Mouse (Mus musculus): Measurements from ENCODE around the gene Afdn. TPM values are rescaled to one million over a fixed set of nuclear protein-coding genes. Genes with fewer than 3 reads are reported as not detected.

The Afdn gene
- total RNA-seq (2023): 3.8 TPM

DNA sequence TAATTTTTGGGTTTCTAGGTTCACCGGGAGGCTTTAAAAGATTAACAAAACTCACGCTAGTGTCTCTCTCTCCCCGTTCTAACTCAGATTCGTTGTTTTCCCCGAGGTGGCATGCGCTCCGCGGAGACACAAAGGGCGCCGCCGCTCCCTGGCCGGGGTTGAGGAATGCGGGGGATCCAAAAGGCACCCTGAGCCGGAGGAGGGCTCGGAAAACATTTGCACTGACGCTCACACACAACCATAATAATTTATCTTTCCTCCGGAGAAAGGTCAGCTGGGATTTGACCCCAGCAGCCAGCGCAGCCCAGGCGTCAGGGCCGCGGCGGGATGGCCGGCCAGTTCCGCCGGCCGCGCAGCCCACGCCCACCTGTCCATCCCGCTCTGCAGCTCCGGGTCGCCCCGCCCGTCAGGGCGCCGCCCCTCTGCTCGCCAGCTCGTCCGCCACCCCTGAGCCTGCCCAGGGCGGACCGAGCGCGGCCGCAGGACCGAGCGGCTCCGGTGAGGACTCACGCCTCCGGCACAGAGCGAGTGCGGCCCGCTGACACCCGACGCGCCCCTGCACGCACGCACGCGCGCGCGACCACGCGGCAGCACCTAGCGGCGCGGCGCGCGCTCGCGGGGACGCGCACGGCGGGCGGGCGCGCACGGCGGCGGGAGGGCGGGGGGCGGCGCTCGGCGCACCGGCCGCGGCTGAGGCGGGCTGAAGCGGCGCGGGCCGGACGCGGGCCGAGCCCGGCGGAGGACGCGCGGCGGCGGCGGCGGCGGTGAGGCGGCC, at the start of gene Afdn:
TSS of gene Afdn (plus strand) at position 687 of the 775 bp plus-strand sequence.

DNA sequence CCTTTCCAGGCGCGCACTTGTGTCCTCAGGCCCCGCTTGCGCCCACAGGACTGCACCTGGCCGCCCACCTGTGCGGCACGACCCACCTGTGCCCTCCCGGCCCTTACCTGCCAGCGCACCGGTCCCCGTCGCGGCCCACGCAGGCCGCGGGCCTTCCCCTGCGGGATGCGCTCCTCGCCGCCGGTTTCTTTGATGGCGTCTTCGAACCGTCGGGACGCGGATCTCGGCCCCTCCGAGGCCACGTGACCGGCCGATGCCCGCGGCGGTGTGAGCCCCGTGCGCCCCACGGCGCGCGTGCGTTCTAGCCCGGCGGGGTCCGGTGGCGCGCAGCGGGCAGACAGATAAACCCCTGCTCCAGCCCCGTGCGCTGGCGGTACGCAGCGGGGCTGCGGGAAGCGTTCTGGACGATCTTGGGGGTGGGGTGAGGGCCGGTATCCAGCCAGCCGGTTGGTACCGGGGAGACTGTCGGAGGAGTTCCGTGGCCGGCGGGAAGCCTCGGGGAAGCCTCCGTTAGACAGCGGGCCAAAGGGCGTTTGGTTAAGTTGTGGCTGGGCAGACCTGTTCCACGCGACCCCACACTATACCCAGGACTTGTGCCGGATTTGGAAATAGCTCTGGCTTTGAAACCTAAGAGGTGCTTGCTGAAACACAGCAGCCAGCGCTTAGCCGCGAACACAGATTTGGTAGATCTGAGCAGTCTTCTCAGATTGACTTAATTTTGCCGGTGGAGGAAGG, 1.0 kb downstream of the Afdn start, which contains the start of gene Tcte2:
TSS of gene Tcte2 (minus strand) at position 647 of the 735 bp plus-strand sequence.

DNA sequence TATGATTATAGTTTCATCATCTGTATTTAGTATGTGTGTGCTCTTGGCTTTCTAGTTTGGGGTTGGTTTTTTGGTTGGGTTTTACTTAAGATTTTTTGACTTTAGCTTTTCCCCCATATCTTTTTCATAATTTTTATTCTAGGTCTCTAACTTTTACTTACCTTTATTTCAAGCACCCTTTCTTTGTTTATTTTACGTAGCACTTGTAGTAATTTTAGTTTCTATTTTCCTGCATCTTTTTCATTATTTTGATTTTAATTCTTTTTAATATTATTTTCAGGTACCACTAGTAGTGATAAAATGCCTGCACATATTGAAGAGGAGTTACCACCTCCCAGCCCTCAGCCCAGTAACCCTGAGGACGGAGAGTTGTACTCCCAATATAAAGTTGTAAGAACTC, 187.7 kb downstream of the Afdn start, which contains the start of gene Gm7168:
TSS of gene Gm7168 (plus strand) at position 301 of the 400 bp plus-strand sequence.

Other genes with a start within 250 kb of the Afdn start
- not detected for gene Tcte2, start 1.3 kb downstream of the Afdn start, total RNA-seq (2023)
- gene Gm7168, start 187.8 kb downstream of the Afdn start, total RNA-seq (2023): not detected
- gene Gm7356, start 243.2 kb downstream of the Afdn start, total RNA-seq (2023): not detected